Mouse (Mus musculus) MEL (cell line): Measurements from ENCODE around the gene Npnt. TPM values are rescaled to one million over a fixed set of nuclear protein-coding genes. Genes with fewer than 3 reads are reported as not detected.

Source experiments
- DNase-seq: peaks from one replicate; pipeline ENCODE4 v3.0.0; 2011; ENCODE audit warnings: low read depth, low spot score
- H3K27ac ChIP-seq: 2 replicates; pipeline ENCODE4 v1.5.1; 2012; ENCODE audit warnings: low read depth, mild to moderate bottlenecking, control low read depth, low read length, moderate library complexity; ENCODE audit not compliant: control insufficient read depth
- H3K27me3 ChIP-seq, 2 experiments: fragments of 150-350 bp in 1 of 2; sonication (generic) in 1 of 2; 2 replicates each; pipeline ENCODE4 v1.6.1; 2012; ENCODE audit warnings: low read length in 2 of 2, mild to moderate bottlenecking in 2 of 2, improper control_type of control experiment in 1 of 2, moderate library complexity in 1 of 2; ENCODE audit not compliant: insufficient read depth in 2 of 2, control insufficient read depth in 1 of 2
- H3K36me3 ChIP-seq, 2 experiments: 2 replicates each; pipeline ENCODE4 v1.6.1; 2012 to 2014; ENCODE audit warnings: low read length in 2 of 2, improper control_type of control experiment in 1 of 2, inconsistent platforms in 1 of 2, mild to moderate bottlenecking in 1 of 2; ENCODE audit not compliant: insufficient read depth in 2 of 2, control insufficient read depth in 1 of 2
- H3K4me1 ChIP-seq, 2 experiments: fragments of 150-350 bp in 1 of 2; sonication (generic) in 1 of 2; 2 replicates each; pipeline ENCODE4 v1.6.1; 2012; ENCODE audit warnings: low read length in 2 of 2, improper control_type of control experiment in 1 of 2, mild to moderate bottlenecking in 1 of 2; ENCODE audit not compliant: insufficient read depth in 2 of 2, control insufficient read depth in 1 of 2
- H3K4me3 ChIP-seq, 2 experiments: fragments of 150-350 bp in 1 of 2; sonication (generic) in 1 of 2; 2 replicates each; pipeline ENCODE4 v1.5.1; 2012; ENCODE audit warnings: low read depth in 2 of 2, low read length in 2 of 2, mild to moderate bottlenecking in 2 of 2, moderate library complexity in 2 of 2, control low read depth in 1 of 2, improper control_type of control experiment in 1 of 2; ENCODE audit not compliant: control insufficient read depth in 1 of 2, insufficient read depth in 1 of 2
- H3K79me2 ChIP-seq: 2 replicates; pipeline ENCODE4 v1.6.1; 2012; ENCODE audit warnings: mild to moderate bottlenecking, low read length, moderate library complexity; ENCODE audit not compliant: control insufficient read depth, poor library complexity, insufficient read depth
- H3K9ac ChIP-seq: 2 replicates; pipeline ENCODE4 v1.6.1; 2012; ENCODE audit warnings: low read depth, mild to moderate bottlenecking, control low read depth, low read length, moderate library complexity; ENCODE audit not compliant: control insufficient read depth, poor library complexity, severe bottlenecking
- H3K9me3 ChIP-seq: fragments of 150-350 bp; sonication (generic); replicated peaks from 2 replicates; pipeline ENCODE4 v1.6.1; 2012; ENCODE audit warnings: mild to moderate bottlenecking, low read length, improper control_type of control experiment, moderate library complexity; ENCODE audit not compliant: insufficient read depth
- CHD2 ChIP-seq: IDR thresholded peaks from 2 replicates; pipeline ENCODE4 v1.6.1; 2011; ENCODE audit warnings: low read length, improper control_type of control experiment
- CTCF ChIP-seq, 3 experiments: IDR thresholded peaks in 2 of 3; conservative IDR thresholded peaks in 1 of 3; 2 replicates each; pipeline ENCODE4 v1.5.1; 2011 to 2012; ENCODE audit warnings: low read length in 3 of 3, low read depth in 2 of 3, mild to moderate bottlenecking in 2 of 3, improper control_type of control experiment in 1 of 3, inconsistent platforms in 1 of 3, mixed read lengths in 1 of 3, moderate library complexity in 1 of 3; ENCODE audit not compliant: control insufficient read depth in 1 of 3, insufficient read depth in 1 of 3, poor library complexity in 1 of 3, severe bottlenecking in 1 of 3
- ELF1 ChIP-seq: IDR thresholded peaks from 2 replicates; pipeline ENCODE4 v1.6.1; 2014; ENCODE audit warnings: low read depth, mild to moderate bottlenecking, inconsistent platforms, low read length, improper control_type of control experiment, moderate library complexity
- ETS1 ChIP-seq: IDR thresholded peaks from 2 replicates; pipeline ENCODE4 v1.6.1; 2012; ENCODE audit warnings: low read depth, mild to moderate bottlenecking, inconsistent platforms, low read length, improper control_type of control experiment, moderate library complexity
- GABPA ChIP-seq: IDR thresholded peaks from 2 replicates; pipeline ENCODE4 v1.6.1; 2012; ENCODE audit warnings: low read depth, mild to moderate bottlenecking, inconsistent platforms, low read length, improper control_type of control experiment, moderate library complexity
- GATA1 ChIP-seq: IDR thresholded peaks from 2 replicates; pipeline ENCODE4 v1.6.1; 2011; ENCODE audit warnings: low read depth, low read length, improper control_type of control experiment
- JUND ChIP-seq: IDR thresholded peaks from 2 replicates; pipeline ENCODE4 v1.6.1; 2011; ENCODE audit warnings: low read depth, mild to moderate bottlenecking, improper control_type of control experiment, low read length
- KAT2A ChIP-seq: conservative IDR thresholded peaks from 2 replicates; pipeline ENCODE4 v1.6.1; 2012; ENCODE audit warnings: low read depth, low read length, improper control_type of control experiment, inconsistent platforms
- MAFK ChIP-seq: IDR thresholded peaks from 2 replicates; pipeline ENCODE4 v1.6.1; 2011; ENCODE audit warnings: low read depth, mild to moderate bottlenecking, low read length, improper control_type of control experiment, borderline replicate concordance
- MYB ChIP-seq: IDR thresholded peaks from 2 replicates; pipeline ENCODE4 v1.6.1; 2011; ENCODE audit warnings: mild to moderate bottlenecking, low read depth, low read length, improper control_type of control experiment
- MYC ChIP-seq: IDR thresholded peaks from 2 replicates; pipeline ENCODE4 v1.6.1; 2011; ENCODE audit warnings: low read depth, mild to moderate bottlenecking, low read length, improper control_type of control experiment, moderate library complexity
- NELFE ChIP-seq: IDR thresholded peaks from 2 replicates; pipeline ENCODE4 v1.6.1; 2011; ENCODE audit warnings: low read depth, low read length, improper control_type of control experiment
- POLR2A ChIP-seq, 2 experiments: IDR thresholded peaks; 2 replicates each; pipeline ENCODE4 v1.6.1; 2011 to 2012; ENCODE audit warnings: low read length in 2 of 2, mild to moderate bottlenecking in 2 of 2, control low read depth in 1 of 2, improper control_type of control experiment in 1 of 2, low read depth in 1 of 2, moderate library complexity in 1 of 2; ENCODE audit not compliant: control insufficient read depth in 1 of 2, insufficient read depth in 1 of 2, poor library complexity in 1 of 2
- POLR2AphosphoS2 ChIP-seq: IDR thresholded peaks from 2 replicates; pipeline ENCODE4 v1.6.1; 2011; ENCODE audit warnings: low read length, improper control_type of control experiment
- POLR2AphosphoS5 ChIP-seq: IDR thresholded peaks from 2 replicates; pipeline ENCODE4 v1.6.1; 2012; ENCODE audit warnings: low read depth, borderline replicate concordance, mild to moderate bottlenecking, inconsistent platforms, low read length, moderate library complexity, mixed read lengths
- RCOR1 ChIP-seq: IDR thresholded peaks from 2 replicates; pipeline ENCODE4 v1.6.1; 2012; ENCODE audit warnings: low read depth, mild to moderate bottlenecking, inconsistent platforms, low read length, improper control_type of control experiment
- SIN3A ChIP-seq: IDR thresholded peaks from 2 replicates; pipeline ENCODE4 v1.6.1; 2012; ENCODE audit warnings: low read length, improper control_type of control experiment, inconsistent platforms
- SMC3 ChIP-seq: IDR thresholded peaks from 2 replicates; pipeline ENCODE4 v1.6.1; 2011; ENCODE audit warnings: low read depth, low read length, improper control_type of control experiment
- TAL1 ChIP-seq: IDR thresholded peaks from 2 replicates; pipeline ENCODE4 v1.6.1; 2012; ENCODE audit warnings: mild to moderate bottlenecking, inconsistent platforms, low read length, moderate library complexity, mixed read lengths
- TBP ChIP-seq: IDR thresholded peaks from 2 replicates; pipeline ENCODE4 v1.8.0; 2011; ENCODE audit warnings: low read depth, low read length, improper control_type of control experiment
- TCF12 ChIP-seq: IDR thresholded peaks from 2 replicates; pipeline ENCODE4 v1.6.1; 2014; ENCODE audit warnings: low read depth, mild to moderate bottlenecking, inconsistent platforms, low read length, improper control_type of control experiment, moderate library complexity
- UBTF ChIP-seq: IDR thresholded peaks from 2 replicates; pipeline ENCODE4 v1.6.1; 2012; ENCODE audit warnings: low read depth, mild to moderate bottlenecking, inconsistent platforms, low read length, improper control_type of control experiment, moderate library complexity, borderline replicate concordance; ENCODE audit not compliant: insufficient read depth
- USF1 ChIP-seq: IDR thresholded peaks from 2 replicates; pipeline ENCODE4 v1.6.1; 2014; ENCODE audit warnings: low read depth, mild to moderate bottlenecking, inconsistent platforms, low read length, improper control_type of control experiment, moderate library complexity
- ZC3H11A ChIP-seq: IDR thresholded peaks from 2 replicates; pipeline ENCODE4 v1.6.1; 2012; ENCODE audit warnings: low read depth, mild to moderate bottlenecking, inconsistent platforms, low read length, improper control_type of control experiment
- ZMIZ1 ChIP-seq: IDR thresholded peaks from 2 replicates; pipeline ENCODE4 v1.6.1; 2012; ENCODE audit warnings: low read depth, mild to moderate bottlenecking, inconsistent platforms, low read length, improper control_type of control experiment, moderate library complexity
- polyA plus RNA-seq, 2 experiments: library from polyadenylated mRNA; stranded (reverse) in 1 of 2; unstranded in 1 of 2; fragments of >175 nt in 1 of 2; fragments of >200 nt in 1 of 2; gene quantifications; 2 replicates each; pipeline versions ENCODE4 v1.2.1 to v1.2.4; 2012; ENCODE audit warnings: low replicate concordance in 2 of 2, low read depth in 1 of 2; ENCODE audit not compliant: insufficient read length in 2 of 2, insufficient read depth in 1 of 2, missing spikeins in 1 of 2
- total RNA-seq: library from RNA; depleted of rRNA; stranded (reverse); fragments of 300-350 nt; gene quantifications from 2 replicates; pipeline ENCODE4 v1.2.3, GENCODE M21; 2012

Npnt gene
- total and polyA plus RNA-seq, 3 experiments, result 0.06 TPM; not detected in 2

DNA sequence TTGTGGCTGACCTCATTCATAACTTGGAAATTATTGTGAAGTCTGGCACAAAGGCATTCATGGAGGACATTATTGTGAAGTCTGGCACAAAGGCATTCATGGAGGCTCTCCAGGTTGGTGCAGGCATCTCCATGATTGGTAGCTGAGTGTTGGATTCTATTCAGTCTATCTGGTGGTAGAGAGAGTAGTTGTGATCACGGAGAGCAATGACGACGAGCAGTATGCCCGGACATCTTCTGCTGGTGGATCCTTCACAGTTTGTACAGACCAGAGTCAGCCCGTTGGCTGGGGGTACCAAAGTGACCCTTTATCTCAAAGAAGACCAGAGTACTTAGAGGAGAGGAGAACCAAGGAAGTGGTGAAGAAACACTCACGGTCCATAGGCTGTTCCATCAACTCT, 107.4 kb downstream of the Npnt start:
- TF ChIP-seq CTCF (IDR thresholded peaks at IDR 0.05 in 2 of 3, conservative IDR thresholded peaks at IDR 0.05 in 1 of 3; ENCODE audit: control insufficient read depth in 1 of 3, insufficient read depth in 1 of 3, low read depth in 2 of 3, low read length in 3 of 3, poor library complexity in 1 of 3, severe bottlenecking in 1 of 3) (no peak), MAFK (no peak), TBP (no peak), SMC3 (no peak), SIN3A (no peak), GABPA (no peak), UBTF (no peak), POLR2A (IDR thresholded peaks at IDR 0.05; ENCODE audit: control insufficient read depth in 1 of 2, insufficient read depth in 1 of 2, low read depth in 1 of 2, low read length in 2 of 2, poor library complexity in 1 of 2) (no peak), USF1 (no peak), POLR2AphosphoS5 (no peak), CHD2 (no peak), ZC3H11A (no peak)
- no peak for DNase-seq

DNA sequence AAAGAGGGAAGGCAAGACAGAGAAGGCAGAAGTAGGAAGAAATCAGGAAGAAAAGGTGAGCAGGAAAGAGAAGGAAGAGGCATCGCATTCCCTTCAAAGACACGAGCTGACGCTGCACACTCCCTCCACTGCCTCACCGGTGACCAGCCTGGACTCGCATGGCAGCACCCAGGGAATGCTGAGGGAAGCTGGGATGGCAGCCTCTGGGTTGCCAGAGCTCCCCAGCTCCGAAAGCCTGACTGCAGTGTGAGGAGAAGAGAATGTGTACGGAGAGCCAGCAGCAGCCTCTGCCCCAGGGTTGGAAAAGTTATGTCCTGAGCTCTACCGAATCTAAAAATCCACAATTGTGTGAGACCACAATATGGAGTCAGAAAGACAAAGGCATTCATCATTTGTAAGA, 110.6 kb downstream of the Npnt start:
- Histone ChIP-seq H3K27me3 (no peaks in the 10 kb centered on the region), H3K27ac (no peak overlapping the region), H3K4me1 (peaks cover 2 to 4% of the 10 kb centered on the region in 2 experiments; a peak in 1 of 4 replicates), H3K4me3 (no peak overlapping the region), H3K9ac (no peak overlapping the region), H3K79me2 (no peaks in the 10 kb centered on the region), H3K36me3 (0 out of 4 replicates have a peak, but pooled peaks cover 0 to 2% of the 10 kb centered on the region in 2 experiments), H3K9me3 (no peaks in the 10 kb centered on the region)
- no peak for DNase-seq
- no peak for TF ChIP-seq TAL1
- TF ChIP-seq MYC, result no peak
- TF ChIP-seq JUND, result no peak
- no peak for TF ChIP-seq ETS1
- TF ChIP-seq POLR2AphosphoS5, result no peak
- TF ChIP-seq MAFK, result no peak
- TF ChIP-seq TBP, result no peak
- no peak for TF ChIP-seq ZMIZ1
- no peak for TF ChIP-seq CHD2
- no peak for TF ChIP-seq MYB
- TF ChIP-seq USF1, result no peak
- TF ChIP-seq KAT2A, result no peak
- TF ChIP-seq TCF12, result no peak
- no peak for TF ChIP-seq NELFE
- TF ChIP-seq RCOR1, result no peak
- TF ChIP-seq CTCF (IDR thresholded peaks at IDR 0.05 in 2 of 3, conservative IDR thresholded peaks at IDR 0.05 in 1 of 3; ENCODE audit: control insufficient read depth in 1 of 3, insufficient read depth in 1 of 3, low read depth in 2 of 3, low read length in 3 of 3, poor library complexity in 1 of 3, severe bottlenecking in 1 of 3), result no peak
- no peak for TF ChIP-seq GATA1
- no peak for TF ChIP-seq POLR2AphosphoS2
- TF ChIP-seq ELF1, result no peak

More for the DNA sequence above, 107.4 kb downstream of the Npnt start:
- no peak overlapping the region for H3K4me3 ChIP-seq
- no peaks in the 10 kb centered on the region for H3K9me3 ChIP-seq
- no peaks in the 10 kb centered on the region for H3K4me1 ChIP-seq
- H3K27me3 ChIP-seq, result no peaks in the 10 kb centered on the region
- no peak overlapping the region for H3K9ac ChIP-seq
- H3K27ac ChIP-seq, result no peak overlapping the region
- no peaks in the 10 kb centered on the region for H3K79me2 ChIP-seq
- no peaks in the 10 kb centered on the region for H3K36me3 ChIP-seq
